Mouse (Mus musculus) midbrain, postnatal 0 days (tissue): Measurements from ENCODE around the gene H1foo. TPM values are rescaled to one million over a fixed set of nuclear protein-coding genes. Genes with fewer than 3 reads are reported as not detected.
A peak's percentile ranks its signal among the peaks of the same experiment; 100 is the strongest.

Experiments used
- ATAC-seq: fragments of 200-750 bp; cut with Nextera tagmentation; 2 replicates; pipeline ENCODE4 v1.8.0; 2017; ENCODE audit warnings: moderate number of reproducible peaks, mild to moderate bottlenecking, moderate TSS enrichment, moderate library complexity; ENCODE audit not compliant: low FRiP score
- DNase-seq: peaks from one replicate; pipeline ENCODE4 v3.0.0-alpha.2; 2015; ENCODE audit warnings: low spot score
- H3K27ac ChIP-seq: fragments of 300-500 bp; sonication (generic); 2 replicates; pipeline ENCODE4 v1.5.1; 2014; ENCODE audit warnings: low read depth, mild to moderate bottlenecking, low read length, mixed read lengths
- H3K27me3 ChIP-seq: fragments of 300-500 bp; sonication (generic); 2 replicates; pipeline ENCODE4 v1.6.1; 2014; ENCODE audit warnings: low read length, control low read depth, mixed read lengths; ENCODE audit not compliant: insufficient read depth
- H3K36me3 ChIP-seq: fragments of 300-500 bp; sonication (generic); 2 replicates; pipeline ENCODE4 v1.6.1; 2014; ENCODE audit warnings: low read length, control low read depth, mixed read lengths; ENCODE audit not compliant: insufficient read depth
- H3K4me1 ChIP-seq: fragments of 300-500 bp; sonication (generic); 2 replicates; pipeline ENCODE4 v1.6.1; 2014; ENCODE audit warnings: mild to moderate bottlenecking, control low read depth, antibody characterized with exemption, low read length, mixed read lengths; ENCODE audit not compliant: insufficient read depth
- H3K4me2 ChIP-seq: fragments of 300-500 bp; sonication (generic); 2 replicates; pipeline ENCODE4 v1.6.1; 2014; ENCODE audit warnings: low read depth, mild to moderate bottlenecking, low read length, mixed read lengths; ENCODE audit not compliant: poor library complexity, severe bottlenecking
- H3K4me3 ChIP-seq: fragments of 300-500 bp; sonication (generic); 2 replicates; pipeline ENCODE4 v1.5.1; 2014; ENCODE audit warnings: low read depth, mild to moderate bottlenecking, low read length, moderate library complexity
- H3K9ac ChIP-seq: fragments of 300-500 bp; sonication (generic); replicated peaks from 2 replicates; pipeline ENCODE4 v1.6.1; 2014; ENCODE audit warnings: mild to moderate bottlenecking, low read length, moderate library complexity, mixed read lengths; ENCODE audit not compliant: poor library complexity, severe bottlenecking
- H3K9me3 ChIP-seq: fragments of 300-500 bp; sonication (generic); 2 replicates; pipeline ENCODE4 v1.6.1; 2016; ENCODE audit warnings: low read length, control low read depth
- CTCF ChIP-seq: IDR thresholded peaks from 2 replicates; pipeline ENCODE4 v1.5.1; 2016; ENCODE audit warnings: antibody characterized with exemption, mild to moderate bottlenecking
- WGBS: fragments of 180-500 bp; shearing (Covaris S2); extraction: QIAGEN DNeasy Blood & Tissue Kit; methylation state at CpG from one replicate; pipeline ENCODE4 v1.1.7; 2014; 5-methylcytosine and 5-hydroxymethylcytosine counted together
- polyA plus RNA-seq: library from polyadenylated mRNA; unstranded; fragments of >200 nt; fragmentation: Nextera tagmentation; extraction: Ambion mirVana; gene quantifications from 2 replicates; pipeline ENCODE4 v1.2.1, GENCODE M21; 2015
- total RNA-seq: library from RNA; depleted of rRNA; stranded (reverse); fragments of >200 nt; gene quantifications from 2 replicates; pipeline ENCODE4 v1.2.3, GENCODE M21; 2014

The H1foo gene
- total and polyA plus RNA-seq, 2 experiments from 2014 or later, result not detected

- no peak overlapping the region for H3K9ac ChIP-seq
- TF ChIP-seq CTCF, result no peak
- no peak overlapping the region for H3K27ac ChIP-seq
- no peaks in the 10 kb centered on the region for H3K27me3 ChIP-seq
- 77% methylated on average over 7 of the region's 7 CpGs for WGBS
- H3K9me3 ChIP-seq, result no peaks in the 10 kb centered on the region
- no peaks in the 10 kb centered on the region for H3K36me3 ChIP-seq
- ATAC-seq (no peak), DNase-seq (no peak)
- H3K4me3 ChIP-seq, result no peak overlapping the region
- no peak overlapping the region for H3K4me2 ChIP-seq
- no peaks in the 10 kb centered on the region; the same call in 1 of the 2 replicates for H3K4me1 ChIP-seq
These were observed 14.5 kb downstream of the H1foo start for GRCm38 (mm10) chr6:115959151-115959691.

DNA sequence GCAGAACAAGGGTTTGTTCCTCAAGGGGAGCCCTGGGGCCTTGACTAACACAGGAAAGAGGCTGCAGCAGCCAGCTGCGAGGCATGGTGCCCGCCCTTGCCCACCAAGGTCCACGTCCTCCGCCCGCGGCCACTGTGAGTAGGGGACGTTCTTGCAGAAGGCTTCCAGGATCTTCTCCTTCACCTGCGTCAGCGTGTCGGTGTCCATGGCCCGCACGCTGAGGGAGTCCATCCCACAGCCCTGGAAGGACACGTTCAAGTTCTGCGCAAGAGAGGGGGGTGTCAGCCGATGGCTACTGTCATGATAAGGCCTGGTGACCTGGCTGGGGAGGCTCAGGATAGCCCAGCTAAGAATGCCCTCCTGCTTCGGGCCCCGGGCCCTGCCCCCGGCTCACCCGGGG, 15.6 kb downstream of the H1foo start:
- no peak overlapping the region for H3K9ac ChIP-seq
- no peaks in the 10 kb centered on the region; the same call in 1 of the 2 replicates for H3K4me1 ChIP-seq
- DNase-seq, result no peak
- H3K4me3 ChIP-seq, result no peak overlapping the region
- ATAC-seq, result no peak
- 92% methylated on average over 19 of the region's 19 CpGs for WGBS
- TF ChIP-seq CTCF, result no peak
- no peaks in the 10 kb centered on the region for H3K27me3 ChIP-seq
- H3K36me3 ChIP-seq, result no peaks in the 10 kb centered on the region
- H3K9me3 ChIP-seq, result no peaks in the 10 kb centered on the region
- H3K27ac ChIP-seq, result no peak overlapping the region
- no peak overlapping the region for H3K4me2 ChIP-seq

- no peak overlapping the region for H3K4me3 ChIP-seq
- 83% methylated on average over 3 of the region's 3 CpGs for WGBS
- no peak overlapping the region for H3K4me2 ChIP-seq
- H3K36me3 ChIP-seq, result no peaks in the 10 kb centered on the region
- no peak overlapping the region for H3K27ac ChIP-seq
- H3K4me1 ChIP-seq, result no peaks in the 10 kb centered on the region; the same call in 1 of the 2 replicates
- DNase-seq (no peak), ATAC-seq (no peak)
- TF ChIP-seq CTCF, result no peak
- no peaks in the 10 kb centered on the region for H3K27me3 ChIP-seq
- H3K9ac ChIP-seq, result no peak overlapping the region
- H3K9me3 ChIP-seq, result no peaks in the 10 kb centered on the region
These were observed 17.0 kb downstream of the H1foo start for GRCm38 (mm10) chr6:115961743-115962142.

- Histone ChIP-seq H3K4me3 (no peak overlapping the region), H3K27me3 (no peaks in the 10 kb centered on the region), H3K4me1 (no peaks in the 10 kb centered on the region; the same call in 1 of the 2 replicates), H3K9me3 (no peaks in the 10 kb centered on the region), H3K9ac (no peak overlapping the region), H3K27ac (no peak overlapping the region), H3K4me2 (no peak overlapping the region), H3K36me3 (no peaks in the 10 kb centered on the region)
- no peak for DNase-seq
- WGBS, result 42% methylated on average over 23 of the region's 23 CpGs
- peak; percentile 54 for TF ChIP-seq CTCF
- ATAC-seq, result no peak
These were observed 17.8 kb downstream of the H1foo start for GRCm38 (mm10) chr6:115962439-115963085.

DNA sequence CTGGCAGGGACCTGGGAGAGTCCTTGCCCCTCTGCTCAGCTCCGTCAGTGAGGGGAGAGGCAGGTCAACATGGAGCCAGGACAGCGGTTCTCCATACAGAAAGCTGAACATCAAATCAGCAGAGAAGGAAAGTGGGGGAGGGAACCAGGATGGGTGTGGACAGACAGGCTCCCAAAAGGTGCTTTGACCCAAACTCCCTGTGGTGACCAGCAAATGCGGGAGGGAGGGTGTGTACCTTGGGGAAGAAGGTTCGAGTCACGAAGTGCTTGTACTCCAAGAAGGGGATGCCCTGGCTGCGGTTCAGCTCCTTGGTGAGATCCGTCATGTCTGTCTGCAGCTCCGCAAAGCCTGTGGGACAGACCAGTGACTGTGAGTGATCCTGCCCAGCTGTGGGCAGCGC, 18.9 kb downstream of the H1foo start:
- ATAC-seq (no peak), DNase-seq (no peak)
- no peaks in the 10 kb centered on the region for H3K36me3 ChIP-seq
- H3K9ac ChIP-seq, result no peak overlapping the region
- no peak for TF ChIP-seq CTCF
- no peaks in the 10 kb centered on the region for H3K9me3 ChIP-seq
- H3K27ac ChIP-seq, result no peak overlapping the region
- H3K4me3 ChIP-seq, result no peak overlapping the region
- WGBS, result 72% methylated on average over 9 of the region's 9 CpGs
- no peak overlapping the region for H3K4me2 ChIP-seq
- H3K27me3 ChIP-seq, result no peaks in the 10 kb centered on the region
- no peaks in the 10 kb centered on the region; the same call in 1 of the 2 replicates for H3K4me1 ChIP-seq

GRCm38 (mm10) chr6:115966227-115966966, 21.7 kb downstream of the H1foo start:
- no peak for DNase-seq
- H3K36me3 ChIP-seq, result no peaks in the 10 kb centered on the region
- no peaks in the 10 kb centered on the region for H3K4me1 ChIP-seq
- no peak overlapping the region for H3K27ac ChIP-seq
- no peak overlapping the region for H3K9ac ChIP-seq
- no peaks in the 10 kb centered on the region for H3K9me3 ChIP-seq
- ATAC-seq, result no peak
- H3K27me3 ChIP-seq, result no peaks in the 10 kb centered on the region
- 93% methylated on average over 19 of the region's 19 CpGs for WGBS
- H3K4me2 ChIP-seq, result no peak overlapping the region
- no peak for TF ChIP-seq CTCF
- no peak overlapping the region for H3K4me3 ChIP-seq
